ENCODE assay signal across 17 mouse cellular contexts in genomic region chr8:58372389-58372788, GRCm38 (mm10).
DNase-seq lines count a peak whose midpoint lies in the region; ATAC-seq and TF ChIP-seq lines count a peak whose summit lies in the region.
"Had no signal": no experiment of that assay in that cellular context is flagged by ENCODE, and none has a peak within 500 bp of the region (broad histone marks: within the 10 kb centered on the region; RNA-seq: fewer than 3 reads in every experiment).

No protein-coding gene starts in this region.

- H3K27me3 ChIP-seq in hindbrain, postnatal 0 days (ENCODE audit: insufficient read depth, low read length) = no peaks in the 10 kb centered on the region
- no peaks in the 10 kb centered on the region for H3K27me3 ChIP-seq in intestine, postnatal 0 days (replicated peaks; ENCODE audit: control insufficient read depth, insufficient read depth, low read length)
- H3K27me3 ChIP-seq in liver, embryonic 11.5 days (replicated peaks; ENCODE audit: control insufficient read depth, insufficient read depth, low read length) = no peaks in the 10 kb centered on the region
- H3K27me3 ChIP-seq: limb, embryonic 15.5 days; Patski had no signal

- no peaks in the 10 kb centered on the region for H3K4me1 ChIP-seq in hindbrain, postnatal 0 days (ENCODE audit: insufficient read depth, low read length)
- H3K4me1 ChIP-seq in intestine, postnatal 0 days (replicated peaks; ENCODE audit: control insufficient read depth, insufficient read depth, low read length) = no peaks in the 10 kb centered on the region
- H3K4me1 ChIP-seq in liver, embryonic 11.5 days (replicated peaks; ENCODE audit: control insufficient read depth, insufficient read depth, low read length) = no peaks in the 10 kb centered on the region
- H3K4me1 ChIP-seq: limb, embryonic 15.5 days had no signal

- 54% methylated on average over 2 of the region's 2 CpGs for WGBS in hindbrain, postnatal 0 days
- WGBS in intestine, postnatal 0 days = 85% methylated on average over 2 of the region's 2 CpGs
- WGBS in liver, embryonic 11.5 days = 90% methylated on average over 2 of the region's 2 CpGs

- no peaks in the 10 kb centered on the region for H3K36me3 ChIP-seq in hindbrain, postnatal 0 days (ENCODE audit: insufficient read depth, low read length)
- H3K36me3 ChIP-seq in intestine, postnatal 0 days (ENCODE audit: control insufficient read depth, insufficient read depth) = no peaks in the 10 kb centered on the region
- H3K36me3 ChIP-seq in liver, embryonic 11.5 days (ENCODE audit: control insufficient read depth, insufficient read depth, low read length) = no peaks in the 10 kb centered on the region
- H3K36me3 ChIP-seq: limb, embryonic 15.5 days had no signal

- TF ChIP-seq CTCF in hindbrain, postnatal 0 days (IDR thresholded peaks at IDR 0.05; ENCODE audit: low read depth) = no peak
- TF ChIP-seq CTCF in intestine, postnatal 0 days (IDR thresholded peaks at IDR 0.05; ENCODE audit: low read depth) = no peak

- 0 out of 2 replicates have a peak, but pooled peaks have one; percentile 27 for ATAC-seq in hindbrain, postnatal 0 days
- no peak for ATAC-seq in intestine, postnatal 0 days
- ATAC-seq in liver, embryonic 11.5 days (replicated peaks; ENCODE audit: low FRiP score) = no peak
- ATAC-seq: Patski had no signal

- H3K9me3 ChIP-seq in hindbrain, postnatal 0 days (ENCODE audit: low read length) = no peaks in the 10 kb centered on the region
- H3K9me3 ChIP-seq in intestine, postnatal 0 days (ENCODE audit: control insufficient read depth) = no peaks in the 10 kb centered on the region
- no peaks in the 10 kb centered on the region for H3K9me3 ChIP-seq in liver, embryonic 11.5 days (ENCODE audit: control insufficient read depth, low read length)
- H3K9me3 ChIP-seq: limb, embryonic 15.5 days had no signal

- no peak overlapping the region for H3K4me3 ChIP-seq in hindbrain, postnatal 0 days (ENCODE audit: low read length)
- H3K4me3 ChIP-seq in intestine, postnatal 0 days (ENCODE audit: low read depth, low read length) = no peak overlapping the region
- no peak overlapping the region for H3K4me3 ChIP-seq in liver, embryonic 11.5 days (ENCODE audit: low read depth, low read length)
- H3K4me3 ChIP-seq: erythroblast, embryonic 14.5 days; limb, embryonic 15.5 days had no signal

- H3K9ac ChIP-seq in hindbrain, postnatal 0 days (replicated peaks; ENCODE audit: low read length) = no peak overlapping the region
- no peak overlapping the region for H3K9ac ChIP-seq in intestine, postnatal 0 days (ENCODE audit: low read depth, low read length)
- no peak overlapping the region for H3K9ac ChIP-seq in liver, embryonic 11.5 days (ENCODE audit: low read depth, low read length)
- H3K9ac ChIP-seq: limb, embryonic 15.5 days; lung, embryonic 14.5 days had no signal

- no peak overlapping the region for H3K4me2 ChIP-seq in hindbrain, postnatal 0 days (ENCODE audit: low read depth, low read length)
- no peak overlapping the region for H3K4me2 ChIP-seq in intestine, postnatal 0 days (replicated peaks; ENCODE audit: low read depth)
- H3K4me2 ChIP-seq in liver, embryonic 11.5 days = no peak overlapping the region
- H3K4me2 ChIP-seq: heart, embryonic 11.5 days; limb, embryonic 15.5 days; lung, embryonic 14.5 days had no signal

- DNase-seq in layer of hippocampus, adult 9-11 months = peak; percentile 12
- no peak for DNase-seq in layer of hippocampus, adult 11-12 months (ENCODE audit: low spot score)
- DNase-seq in brain, adult 2 months (ENCODE audit: low read depth, low spot score) = peak; percentile 58
- DNase-seq in brain, embryonic 18.5 days (ENCODE audit: low read depth, low spot score) = peak; percentile 66
- DNase-seq in hindbrain, postnatal 0 days (ENCODE audit: low spot score) = peak; percentile 40
- DNase-seq in liver, embryonic 11.5 days (ENCODE audit: low spot score) = no peak
- DNase-seq: adrenal gland, postnatal 36 days; cerebellum, postnatal 25 days; heart, postnatal 14 days; kidney, postnatal 4 days; lung, embryonic 14.5 days had no signal

- no peak overlapping the region for H3K27ac ChIP-seq in hindbrain, postnatal 0 days
- no peak overlapping the region for H3K27ac ChIP-seq in intestine, postnatal 0 days (ENCODE audit: low read depth, low read length)
- H3K27ac ChIP-seq in liver, embryonic 11.5 days (ENCODE audit: low read depth, low read length) = no peak overlapping the region
- H3K27ac ChIP-seq: limb, embryonic 15.5 days; macrophage had no signal

Comparison
In these comparisons a context has a peak if more than half of its experiments do, and no peak if none do; other contexts are left out.
1. DNase-seq: peak in layer of hippocampus, adult 9-11 months (single experiment), brain, adult 2 months (single experiment), brain, embryonic 18.5 days (single experiment) and hindbrain, postnatal 0 days (single experiment); none in layer of hippocampus, adult 11-12 months (single experiment) and liver, embryonic 11.5 days (single experiment).